Mouse (Mus musculus) embryonic facial prominence, embryonic 10.5 days (tissue): ENCODE results near the gene Qrich2. TPM values are rescaled to one million over a fixed set of nuclear protein-coding genes. Genes with fewer than 3 reads are reported as not detected.
"Not testable (repeated sequence)": the region's sequence is repeated elsewhere in the genome, so short reads cannot be mapped to it uniquely, and the experiment has no call there.

ENCODE experiments used
- DNase-seq: peaks from one replicate; pipeline ENCODE4 v3.0.0-alpha.2; 2017; ENCODE audit warnings: low spot score
- H3K27ac ChIP-seq: fragments of 300-500 bp; sonication (generic); replicated peaks from 2 replicates; pipeline ENCODE4 v1.5.1; 2016; ENCODE audit warnings: mild to moderate bottlenecking
- H3K27me3 ChIP-seq: fragments of 300-500 bp; sonication (generic); replicated peaks from 2 replicates; pipeline ENCODE4 v1.6.1; 2016; ENCODE audit warnings: low read depth, mild to moderate bottlenecking; ENCODE audit not compliant: poor library complexity, severe bottlenecking
- H3K36me3 ChIP-seq: fragments of 300-500 bp; sonication (generic); replicated peaks from 2 replicates; pipeline ENCODE4 v1.6.1; 2016; ENCODE audit warnings: mild to moderate bottlenecking, moderate library complexity
- H3K4me1 ChIP-seq: fragments of 300-500 bp; sonication (generic); 2 replicates; pipeline ENCODE4 v1.6.1; 2016
- H3K4me3 ChIP-seq: fragments of 300-500 bp; sonication (generic); 2 replicates; pipeline ENCODE4 v1.5.1; 2016; ENCODE audit warnings: mild to moderate bottlenecking, moderate library complexity
- H3K9me3 ChIP-seq: fragments of 300-500 bp; sonication (generic); 2 replicates; pipeline ENCODE4 v1.6.1; 2016; ENCODE audit warnings: mild to moderate bottlenecking
- WGBS: fragments of 180-500 bp; shearing (Covaris S2); methylation state at CpG from one replicate; pipeline ENCODE4 v1.1.7; 2016; 5-methylcytosine and 5-hydroxymethylcytosine counted together
- polyA plus RNA-seq: library from polyadenylated mRNA; unstranded; fragments of >200 nt; fragmentation: Nextera tagmentation; extraction: Ambion mirVana; gene quantifications from 2 replicates; pipeline ENCODE4 v1.2.1, GENCODE M21; 2016

Gene Qrich2
- polyA plus RNA-seq, 1 experiment from 2014 or later = 0.44 TPM

DNA sequence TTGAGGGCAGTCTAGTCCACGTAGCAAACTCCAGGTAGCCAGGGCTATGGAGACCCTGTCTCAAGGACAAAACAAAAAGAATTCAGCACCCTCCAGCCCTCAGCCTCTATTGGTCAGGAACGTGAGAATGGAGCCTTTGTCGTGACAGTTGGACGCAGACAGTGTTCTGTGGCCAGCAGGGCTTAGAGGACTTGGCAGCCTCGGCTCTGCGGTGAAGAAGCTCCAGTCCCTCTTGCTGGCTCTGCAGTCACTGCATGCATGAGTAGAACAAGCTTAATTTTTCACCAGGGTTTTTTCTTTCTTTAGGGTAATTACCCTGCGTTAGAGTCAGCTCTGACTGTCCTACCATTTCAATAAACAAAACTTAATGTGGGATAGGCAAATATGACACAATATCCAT lies 15.7 kb upstream of the Qrich2 start:
- no peak for DNase-seq
- no peak overlapping the region for H3K27ac ChIP-seq
- H3K4me1 ChIP-seq = peaks cover 20% of the 10 kb centered on the region
- no peaks in the 10 kb centered on the region for H3K27me3 ChIP-seq
- WGBS = 81% methylated on average over 7 of the region's 7 CpGs
- 0 out of 2 replicates have a peak, but pooled peaks cover 3% of the 10 kb centered on the region for H3K9me3 ChIP-seq
- no peak overlapping the region for H3K4me3 ChIP-seq
- peaks cover 100% of the 10 kb centered on the region for H3K36me3 ChIP-seq

GRCm38 (mm10) chr11:116480975-116481374 lies 14.9 kb upstream of the Qrich2 start:
- Histone ChIP-seq H3K27ac (no peak overlapping the region), H3K4me3 (no peak overlapping the region), H3K36me3 (peaks cover 100% of the 10 kb centered on the region), H3K27me3 (no peaks in the 10 kb centered on the region), H3K9me3 (0 out of 2 replicates have a peak, but pooled peaks cover 3% of the 10 kb centered on the region), H3K4me1 (peaks cover 20% of the 10 kb centered on the region)
- no peak for DNase-seq
- WGBS = 97% methylated on average over 8 of the region's 8 CpGs

DNA sequence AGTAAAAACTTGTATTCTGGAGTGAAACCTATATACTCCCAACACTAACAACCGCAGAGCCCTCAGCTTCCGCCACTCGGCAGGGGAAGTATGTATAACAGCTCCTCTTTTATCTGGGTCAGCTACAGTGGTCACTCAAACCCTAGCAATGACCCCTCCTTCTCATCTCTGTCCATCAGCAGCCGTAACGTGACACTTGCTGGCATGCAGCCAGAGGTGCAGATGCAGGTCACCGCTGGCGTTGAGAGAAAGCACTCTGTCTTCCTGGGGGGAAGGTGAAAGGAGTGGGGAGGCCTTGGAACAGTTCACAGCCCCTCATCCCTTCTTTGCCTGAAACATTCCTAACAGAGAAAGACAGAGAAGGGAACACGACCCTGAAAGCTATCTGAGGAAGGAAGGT lies 13.8 kb upstream of the Qrich2 start:
- WGBS = 47% methylated on average over 8 of the region's 8 CpGs
- 0 out of 2 replicates have a peak, but pooled peaks cover 3% of the 10 kb centered on the region for H3K9me3 ChIP-seq
- H3K27me3 ChIP-seq = no peaks in the 10 kb centered on the region
- peaks cover 20% of the 10 kb centered on the region for H3K4me1 ChIP-seq
- no peak overlapping the region for H3K27ac ChIP-seq
- H3K36me3 ChIP-seq = peaks cover 100% of the 10 kb centered on the region
- peak; percentile 43 for DNase-seq
- H3K4me3 ChIP-seq = no peak overlapping the region

DNA sequence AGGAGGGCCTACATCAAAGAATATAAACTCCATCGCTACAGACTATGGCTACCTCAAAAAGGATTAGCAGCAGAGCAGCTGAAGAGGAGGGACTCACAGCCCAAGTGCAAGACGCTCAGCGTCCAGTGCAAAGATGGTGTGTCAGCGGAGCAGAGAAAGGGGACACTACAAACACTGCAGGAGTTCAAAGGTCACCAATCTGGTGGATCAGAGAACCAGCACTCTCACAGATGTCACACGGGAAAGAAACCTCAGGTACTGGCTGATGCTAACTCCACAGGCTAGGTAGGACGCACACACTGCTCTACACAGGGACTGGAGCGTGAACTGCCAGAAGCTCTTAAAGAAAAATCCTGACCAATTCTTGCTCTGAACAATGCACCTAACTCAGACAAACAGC lies 12.9 kb upstream of the Qrich2 start:
- 72% methylated on average over 7 of the region's 7 CpGs for WGBS
- DNase-seq = no peak
- Histone ChIP-seq H3K27ac (no peak overlapping the region), H3K4me1 (peaks cover 20% of the 10 kb centered on the region), H3K4me3 (no peak overlapping the region), H3K27me3 (no peaks in the 10 kb centered on the region), H3K9me3 (0 out of 2 replicates have a peak, but pooled peaks cover 3% of the 10 kb centered on the region), H3K36me3 (peaks cover 100% of the 10 kb centered on the region)

GRCm38 (mm10) chr11:116477160-116477759 lies 11.2 kb upstream of the Qrich2 start:
- peaks cover 20% of the 10 kb centered on the region for H3K4me1 ChIP-seq
- DNase-seq = no peak
- no peaks in the 10 kb centered on the region for H3K27me3 ChIP-seq
- H3K9me3 ChIP-seq = 0 out of 2 replicates have a peak, but pooled peaks cover 3% of the 10 kb centered on the region
- no peak overlapping the region for H3K27ac ChIP-seq
- H3K4me3 ChIP-seq = no peak overlapping the region
- H3K36me3 ChIP-seq = peaks cover 100% of the 10 kb centered on the region
- 71% methylated on average over 15 of the region's 15 CpGs for WGBS

GRCm38 (mm10) chr11:116476696-116477095 lies 10.7 kb upstream of the Qrich2 start:
- Histone ChIP-seq H3K9me3 (0 out of 2 replicates have a peak, but pooled peaks cover 3% of the 10 kb centered on the region), H3K36me3 (peaks cover 100% of the 10 kb centered on the region), H3K27me3 (no peaks in the 10 kb centered on the region), H3K27ac (no peak overlapping the region), H3K4me3 (no peak overlapping the region), H3K4me1 (peaks cover 20% of the 10 kb centered on the region)
- no peak for DNase-seq
- WGBS = 86% methylated on average over 6 of the region's 6 CpGs

- H3K36me3 ChIP-seq = peaks cover 100% of the 10 kb centered on the region
- H3K27ac ChIP-seq = no peak overlapping the region
- DNase-seq = no peak
- peaks cover 20% of the 10 kb centered on the region for H3K4me1 ChIP-seq
- H3K27me3 ChIP-seq = no peaks in the 10 kb centered on the region
- H3K4me3 ChIP-seq = no peak overlapping the region
- 0 out of 2 replicates have a peak, but pooled peaks cover 3% of the 10 kb centered on the region for H3K9me3 ChIP-seq
- whole genome bisulfite sequencing = 92% methylated on average over 10 of the region's 10 CpGs
Observed at GRCm38 (mm10) chr11:116476041-116476440, 10.0 kb upstream of the Qrich2 start.

DNA sequence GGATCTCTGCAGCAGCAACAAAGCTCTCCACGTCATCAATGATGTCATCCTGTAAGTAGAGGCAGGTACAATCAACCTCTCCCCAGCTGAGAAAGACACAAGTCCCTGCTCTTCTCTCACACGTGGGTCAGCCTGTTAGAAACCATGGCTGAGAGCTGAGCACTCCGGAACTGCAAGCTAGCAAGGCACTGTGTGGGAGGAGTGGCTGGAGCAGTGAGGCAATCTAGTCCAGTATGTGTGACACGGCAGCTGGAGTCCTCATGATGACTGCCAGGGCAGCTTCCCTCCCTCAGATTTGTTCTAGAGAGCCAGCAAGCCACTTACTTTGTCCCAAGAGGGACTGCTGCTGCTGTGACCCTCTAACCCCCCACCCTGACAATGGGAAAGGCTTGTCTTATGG lies 6.2 kb upstream of the Qrich2 start:
- H3K9me3 ChIP-seq = no peaks in the 10 kb centered on the region
- H3K4me3 ChIP-seq = no peak overlapping the region
- 88% methylated on average over 4 of the region's 4 CpGs for WGBS
- H3K27me3 ChIP-seq = no peaks in the 10 kb centered on the region
- H3K36me3 ChIP-seq = peaks cover 82% of the 10 kb centered on the region
- H3K27ac ChIP-seq = no peak overlapping the region
- no peak for DNase-seq
- H3K4me1 ChIP-seq = no peaks in the 10 kb centered on the region; the same call in 1 of the 2 replicates

DNA sequence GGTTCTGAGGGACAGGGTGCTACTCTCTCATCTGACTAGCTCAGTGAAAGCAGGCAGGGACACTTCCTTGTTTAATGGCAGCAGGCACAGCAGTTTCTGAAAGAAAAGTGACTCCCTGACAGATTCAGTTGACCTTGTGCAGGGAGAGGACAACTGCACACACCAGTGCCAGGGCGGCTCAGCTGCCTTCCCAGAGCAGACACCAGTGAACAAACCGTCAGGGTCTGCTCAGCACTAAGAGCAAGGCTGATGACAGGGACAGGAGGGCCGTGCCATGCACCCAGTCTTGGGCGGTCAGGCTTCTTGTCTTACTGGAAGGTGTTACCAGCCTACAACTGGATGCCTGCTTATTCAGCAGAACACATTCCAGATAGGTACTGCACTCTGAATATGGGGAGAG lies 4.9 kb upstream of the Qrich2 start:
- Histone ChIP-seq H3K4me3 (no peak overlapping the region), H3K27me3 (no peaks in the 10 kb centered on the region), H3K9me3 (no peaks in the 10 kb centered on the region), H3K27ac (no peak overlapping the region), H3K36me3 (peaks cover 68% of the 10 kb centered on the region), H3K4me1 (no peaks in the 10 kb centered on the region; the same call in 1 of the 2 replicates)
- WGBS = 92% methylated on average over 4 of the region's 4 CpGs
- DNase-seq = no peak

- DNase-seq = no peak
- Histone ChIP-seq H3K9me3 (no peaks in the 10 kb centered on the region), H3K4me1 (no peaks in the 10 kb centered on the region; the same call in 1 of the 2 replicates), H3K4me3 (no peak overlapping the region), H3K36me3 (peaks cover 62% of the 10 kb centered on the region), H3K27me3 (no peaks in the 10 kb centered on the region), H3K27ac (no peak overlapping the region)
- 82% methylated on average over 3 of the region's 3 CpGs for WGBS
Observed at GRCm38 (mm10) chr11:116470249-116470648, 4.2 kb upstream of the Qrich2 start.

- not testable (repeated sequence) for DNase-seq
- 87% methylated on average over 3 of the region's 3 CpGs for WGBS
Observed at GRCm38 (mm10) chr11:116468338-116468737, 2.3 kb upstream of the Qrich2 start.

DNA sequence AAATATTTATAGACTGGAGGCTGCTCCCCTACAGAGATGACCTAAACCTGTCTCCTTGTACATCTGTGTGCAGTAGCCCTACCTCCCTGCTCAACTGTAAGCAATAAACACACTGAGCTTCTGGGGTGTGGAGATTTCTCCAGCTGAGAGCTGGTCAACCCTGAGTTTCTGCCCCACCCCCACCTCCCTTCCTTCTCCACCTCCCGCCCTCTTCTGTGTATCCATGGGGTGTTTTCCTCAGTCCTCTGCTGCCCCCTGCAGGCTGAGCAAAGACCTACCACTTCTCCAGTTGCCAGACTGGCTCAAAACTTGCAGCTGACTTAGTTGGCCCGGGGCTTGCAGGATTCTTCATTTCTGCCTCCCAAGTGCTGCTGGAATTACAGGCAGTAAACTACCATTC lies 2.2 kb downstream of the Qrich2 start:
- H3K27me3 ChIP-seq = no peaks in the 10 kb centered on the region
- DNase-seq = peak; percentile 90
- H3K4me1 ChIP-seq = peaks cover 10% of the 10 kb centered on the region
- peak overlapping the region; percentile 63 for H3K27ac ChIP-seq
- no peaks in the 10 kb centered on the region for H3K9me3 ChIP-seq
- H3K4me3 ChIP-seq = no peak overlapping the region
- no peaks in the 10 kb centered on the region for H3K36me3 ChIP-seq
- WGBS = 11% methylated on average over 2 of the region's 2 CpGs

More at GRCm38 (mm10) chr11:116468338-116468737, 2.3 kb upstream of the Qrich2 start:
- H3K4me1 ChIP-seq, H3K27me3 ChIP-seq, H3K9me3 ChIP-seq, H3K27ac ChIP-seq, H3K4me3 ChIP-seq: not testable (repeated sequence)
- peaks cover 42% of the 10 kb centered on the region for H3K36me3 ChIP-seq

GRCm38 (mm10) chr11:116463338-116463737 lies 2.7 kb downstream of the Qrich2 start:
- Histone ChIP-seq H3K27ac (peak overlapping the region; percentile 63; the same call in 1 of the 2 replicates), H3K36me3 (no peaks in the 10 kb centered on the region), H3K4me3 (no peak overlapping the region), H3K27me3 (no peaks in the 10 kb centered on the region), H3K9me3 (no peaks in the 10 kb centered on the region), H3K4me1 (peaks cover 10% of the 10 kb centered on the region)
- WGBS = 65% methylated on average over 5 of the region's 5 CpGs
- no peak for DNase-seq
